Mouse (Mus musculus) monocyte, adult 2 months (primary cell): ENCODE measurements around the gene Nckap5l.
"Not testable (repeated sequence)": the region's sequence is repeated elsewhere in the genome, so short reads cannot be mapped to it uniquely, and the experiment has no call there.

Experiments
- DNase-seq, 2 experiments: peaks; one replicate each; pipeline ENCODE4 v3.0.0; 2022; ENCODE audit warnings: low spot score in 2 of 2, low read depth in 1 of 2

The Nckap5l gene

DNA sequence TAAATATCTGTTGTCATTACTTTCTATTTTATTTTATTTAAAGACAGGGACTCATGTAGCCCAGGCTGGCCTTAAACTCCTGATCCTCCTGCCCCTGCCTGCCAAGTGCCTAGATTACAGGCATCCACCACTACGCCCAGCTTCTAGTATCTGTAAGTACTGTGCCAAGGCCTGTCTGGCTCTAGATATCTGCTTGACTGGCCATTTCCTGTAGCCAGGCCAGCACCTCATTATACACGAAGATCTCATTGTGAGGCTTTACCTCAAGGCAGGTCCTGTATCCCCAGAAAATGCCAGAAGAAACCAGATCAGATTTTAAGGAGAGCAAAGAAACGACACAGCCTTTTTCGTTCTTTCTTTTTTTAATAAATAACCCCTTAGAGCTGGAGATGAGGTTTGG is 12.2 kb upstream of the Nckap5l start:
- no peak for DNase-seq

DNA sequence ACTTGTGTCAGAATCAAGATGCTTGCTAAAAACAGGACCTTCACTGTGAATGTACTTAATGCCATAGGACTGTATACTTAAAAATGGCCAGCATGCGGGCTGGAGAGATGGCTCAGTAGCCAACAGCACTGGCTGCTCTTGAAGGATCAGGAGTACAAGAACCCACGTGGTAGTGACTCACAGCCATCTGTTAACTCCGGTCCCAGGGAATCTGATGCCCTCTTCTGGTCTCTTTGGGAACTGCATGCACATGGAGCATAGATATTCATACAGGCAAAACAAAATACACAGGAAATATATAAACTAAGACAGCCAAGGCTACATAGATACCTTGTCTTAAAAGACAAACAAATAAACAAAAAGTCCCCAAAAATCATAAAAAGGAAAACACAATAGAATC is 11.5 kb upstream of the Nckap5l start:
- peak in 1 of 2 experiments; percentile 71 for DNase-seq

DNA sequence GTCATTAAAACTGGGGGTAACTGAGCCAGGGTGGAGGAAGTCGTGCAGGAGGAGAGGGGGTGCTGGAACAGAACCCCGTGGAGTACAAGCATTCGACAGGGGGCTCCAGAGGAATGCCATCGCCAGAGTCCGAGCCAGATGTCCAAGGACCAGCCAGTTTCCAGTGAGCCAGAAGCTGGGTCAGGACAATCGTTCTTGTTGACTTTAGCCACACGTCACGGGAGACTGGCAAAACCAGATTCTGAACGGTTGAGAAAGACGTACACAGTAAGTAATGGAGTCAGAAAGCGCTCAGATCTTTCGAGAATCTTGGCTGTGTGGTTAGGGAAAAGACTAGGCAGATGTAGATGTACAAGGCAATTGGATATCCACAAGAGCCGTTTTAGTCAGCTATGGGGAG is 5.6 kb upstream of the Nckap5l start:
- DNase-seq, result no peak

DNA sequence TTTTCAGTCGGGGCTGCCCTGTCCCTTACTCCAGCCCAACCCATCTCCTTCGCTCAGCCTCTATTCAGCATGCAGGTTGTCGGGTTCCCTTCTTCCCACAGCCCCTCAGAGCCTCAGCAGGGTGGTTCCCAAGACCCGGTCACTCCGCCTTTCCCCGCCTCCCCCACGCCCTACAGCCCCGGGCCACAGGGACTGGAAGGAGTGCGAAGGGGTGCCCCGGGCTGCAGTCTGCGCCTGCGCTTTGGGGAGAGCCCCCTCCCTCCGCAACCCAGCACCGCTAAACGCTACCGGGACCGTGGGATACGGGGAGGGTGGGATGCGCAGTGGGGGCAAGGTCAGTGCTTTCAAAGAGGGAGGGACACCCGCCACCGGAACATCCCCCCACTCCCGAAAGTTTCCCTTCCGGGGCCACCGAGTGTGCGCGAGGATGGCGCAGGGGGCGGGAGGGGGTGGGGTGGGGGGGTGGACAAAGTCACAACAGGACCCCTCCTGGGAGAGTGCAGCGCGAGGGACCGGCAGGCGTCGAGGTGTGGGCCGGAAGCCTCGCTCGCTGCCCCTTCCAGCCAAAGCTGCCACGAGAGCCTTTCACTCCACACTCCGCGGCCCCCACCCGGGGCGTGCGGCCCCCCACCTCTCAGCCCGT is 464 bp downstream of the Nckap5l start:
- DNase-seq, result peak in 1 of 2 experiments; percentile 6

DNA sequence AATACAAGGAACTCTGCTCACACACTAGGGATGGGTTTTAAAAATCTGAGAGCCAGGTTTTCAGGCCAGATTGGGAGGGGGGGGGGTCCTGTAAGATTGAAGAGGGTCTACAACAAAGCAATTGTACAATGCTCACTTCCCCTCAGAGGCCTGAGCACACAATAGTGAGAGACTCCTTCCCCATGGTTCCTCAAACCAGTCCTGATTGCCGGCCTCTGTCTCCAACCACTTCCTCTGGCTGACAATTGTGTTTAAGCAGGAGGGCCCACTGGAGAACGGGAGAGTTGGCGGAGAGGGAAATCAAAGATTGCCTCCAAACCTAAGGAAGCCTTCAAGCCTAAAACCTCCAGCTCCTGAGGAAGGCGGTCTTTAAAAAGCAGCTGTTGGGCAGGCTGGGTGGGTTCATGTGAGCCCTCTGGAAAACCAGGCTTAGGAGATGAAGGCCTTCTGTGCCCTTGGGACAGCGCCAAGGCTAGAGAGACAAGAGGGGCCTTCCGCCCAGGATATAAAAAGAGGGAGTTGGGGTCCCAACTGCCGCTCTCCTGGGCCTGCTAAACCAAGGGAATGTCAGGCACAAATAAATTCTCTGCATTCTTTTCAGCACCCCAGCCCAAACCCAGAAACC is 1.1 kb downstream of the Nckap5l start:
- DNase-seq, result peak in 1 of 2 experiments; percentile 11

DNA sequence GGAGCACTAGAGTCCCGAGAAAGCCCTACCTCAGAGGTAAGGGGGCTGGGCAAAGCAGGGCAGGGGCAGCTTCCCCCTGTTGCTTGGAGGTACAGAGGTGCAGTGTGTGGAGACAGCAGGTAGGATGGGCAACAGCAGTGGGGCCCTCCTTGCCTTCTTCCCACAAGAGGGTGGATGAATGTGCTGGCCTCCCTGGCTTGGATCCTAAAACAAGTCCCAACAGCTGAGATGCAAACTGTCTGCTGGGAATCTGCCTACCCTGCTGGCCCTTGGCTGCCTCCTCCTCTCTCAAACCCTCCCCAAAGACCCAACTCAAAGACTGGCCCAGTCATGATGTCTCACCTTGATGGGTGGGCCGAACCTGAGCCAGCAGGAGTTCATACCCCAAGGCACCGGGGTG is 2.1 kb downstream of the Nckap5l start:
- DNase-seq, result no peak

DNA sequence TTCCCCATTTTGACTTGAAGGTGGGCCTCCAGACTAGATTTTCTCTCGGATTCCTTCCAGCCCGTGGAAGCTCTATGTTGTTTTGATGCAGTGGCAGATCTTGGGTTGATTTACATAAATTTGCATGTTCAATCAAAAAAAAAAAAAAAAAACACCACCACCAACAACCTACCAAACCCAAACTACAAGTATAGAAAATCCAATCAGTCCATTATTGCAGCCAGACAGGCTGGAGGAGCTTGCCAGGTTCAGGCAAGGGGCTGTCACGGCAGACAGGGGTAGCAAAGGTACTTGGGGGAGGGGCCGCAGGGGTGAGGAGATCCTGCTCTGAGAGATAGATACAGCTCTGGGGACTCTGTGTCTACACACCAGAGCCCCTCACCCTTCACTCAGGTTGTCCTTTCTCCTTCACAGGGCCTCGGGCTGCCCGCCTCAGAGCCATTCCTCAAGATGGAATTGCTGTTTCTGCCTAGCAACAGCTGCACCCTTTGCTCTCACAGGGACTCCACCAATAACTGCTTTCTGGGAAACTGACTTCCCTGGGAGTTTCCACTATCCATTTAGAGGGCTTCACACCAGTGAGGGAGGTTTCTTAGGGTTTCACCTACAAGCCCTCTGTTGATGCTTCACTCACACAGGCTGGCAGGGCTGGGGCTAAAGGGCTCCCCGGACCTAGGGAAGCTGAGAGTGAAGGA is 2.8 kb downstream of the Nckap5l start:
- no peak for DNase-seq

DNA sequence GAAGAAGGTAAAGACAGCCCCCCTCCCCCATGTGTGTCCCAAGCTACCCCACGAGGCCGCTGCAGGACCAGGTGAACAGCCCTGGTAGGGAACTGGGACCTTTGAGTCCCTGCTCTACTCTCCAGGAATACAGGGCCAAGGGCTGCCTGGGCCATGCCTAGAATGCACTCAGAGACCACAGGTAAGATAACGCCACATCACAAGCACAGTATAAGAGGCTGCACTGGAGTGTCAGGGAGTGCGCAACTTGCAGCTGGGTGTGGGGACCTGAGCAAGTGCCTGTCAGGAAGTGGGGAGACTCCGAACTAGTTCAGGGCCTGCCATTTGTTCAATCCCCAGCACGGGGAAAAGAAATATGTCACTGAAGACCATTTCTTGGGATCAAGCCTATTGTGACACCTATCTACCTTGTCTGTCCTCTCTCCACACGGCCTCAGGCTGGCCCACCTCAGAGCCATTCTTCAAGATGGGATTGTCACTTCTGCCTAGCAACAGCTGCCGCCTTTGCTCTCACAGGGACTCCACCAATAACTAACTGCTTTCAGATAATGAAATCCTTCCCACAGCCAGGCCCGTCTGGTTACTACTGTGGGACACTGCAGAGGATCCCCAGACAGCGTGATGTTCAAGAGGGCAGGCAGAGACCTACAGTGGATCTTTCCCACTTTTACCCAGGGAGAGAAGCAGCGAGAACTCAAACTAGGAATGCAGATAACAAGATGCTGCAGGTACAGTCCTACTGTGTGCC is 4.2 kb downstream of the Nckap5l start:
- no peak for DNase-seq

DNA sequence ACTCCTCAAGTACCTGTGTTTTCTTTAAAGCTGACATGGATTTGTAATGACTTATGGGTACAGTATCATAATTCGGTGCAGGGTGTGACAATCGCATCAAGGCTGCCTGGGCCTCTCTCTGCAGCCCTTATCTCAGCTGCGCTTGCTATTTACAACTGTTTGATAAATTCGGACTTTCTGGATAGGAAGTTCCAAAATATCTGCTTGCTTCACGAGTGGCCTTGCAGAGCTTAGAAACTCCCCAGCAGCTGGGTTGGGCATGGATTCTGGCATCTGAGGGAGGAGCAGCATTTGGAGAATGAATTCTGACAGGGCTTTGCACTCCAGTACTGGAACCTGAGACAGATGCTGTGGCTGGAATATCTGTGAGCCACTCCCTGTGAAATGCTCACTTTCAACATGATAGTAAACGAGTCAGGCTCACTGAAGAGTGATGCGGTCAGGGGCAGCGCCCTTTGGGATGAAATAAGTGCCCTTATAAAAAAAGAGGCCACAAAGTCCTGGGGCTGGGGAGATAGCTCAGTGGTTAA is 7.7 kb downstream of the Nckap5l start:
- no peak for DNase-seq

DNA sequence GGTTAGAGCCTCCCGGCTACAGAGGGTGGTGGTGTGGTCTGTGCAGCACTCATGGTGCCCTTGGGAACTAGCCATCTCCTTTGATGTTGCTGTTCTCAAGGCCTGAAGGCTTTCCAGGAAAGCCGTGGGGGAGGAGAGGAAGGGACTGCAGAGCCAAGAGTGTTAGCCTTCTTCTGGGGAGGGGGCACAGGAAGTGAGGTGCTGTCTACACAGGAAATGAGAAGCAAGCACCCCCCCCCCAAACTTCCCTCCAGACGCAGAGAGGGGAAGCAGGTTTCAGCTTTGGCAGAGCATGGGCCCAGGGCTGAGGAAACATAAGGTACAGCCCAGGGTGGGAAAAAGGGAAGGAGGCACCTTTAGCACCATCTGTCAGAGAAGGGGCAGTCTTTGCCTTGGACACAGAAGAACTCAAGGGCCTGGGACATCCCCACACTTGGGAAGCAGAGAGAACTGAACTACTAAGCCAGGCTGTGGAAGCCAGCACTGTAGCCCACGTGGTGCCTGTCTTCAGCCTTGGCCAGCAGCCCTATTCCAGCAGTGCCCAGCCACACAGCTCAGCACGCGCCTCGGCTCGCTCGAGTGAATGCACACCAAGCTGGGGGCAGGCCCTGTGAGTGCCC is 8.3 kb downstream of the Nckap5l start:
- no peak for DNase-seq

DNA sequence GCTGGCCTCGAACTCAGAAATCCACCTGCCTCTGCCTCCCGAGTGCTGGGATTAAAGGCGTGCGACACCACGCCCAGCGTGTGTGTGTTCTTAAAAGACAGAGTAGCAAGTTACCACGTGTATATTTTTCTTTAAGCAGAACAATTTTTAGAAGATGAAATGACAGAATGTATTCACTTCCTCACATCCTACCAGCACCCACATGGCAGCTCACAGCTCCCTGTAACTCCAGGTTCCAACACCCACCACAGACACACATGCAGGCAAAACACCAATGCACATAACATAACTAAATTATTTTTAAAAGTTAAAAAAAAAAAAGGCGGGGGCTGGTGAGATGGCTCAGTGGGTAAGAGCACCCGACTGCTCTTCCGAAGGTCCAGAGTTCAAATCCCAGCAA is 11.4 kb downstream of the Nckap5l start:
- DNase-seq, result not testable (repeated sequence)

DNA sequence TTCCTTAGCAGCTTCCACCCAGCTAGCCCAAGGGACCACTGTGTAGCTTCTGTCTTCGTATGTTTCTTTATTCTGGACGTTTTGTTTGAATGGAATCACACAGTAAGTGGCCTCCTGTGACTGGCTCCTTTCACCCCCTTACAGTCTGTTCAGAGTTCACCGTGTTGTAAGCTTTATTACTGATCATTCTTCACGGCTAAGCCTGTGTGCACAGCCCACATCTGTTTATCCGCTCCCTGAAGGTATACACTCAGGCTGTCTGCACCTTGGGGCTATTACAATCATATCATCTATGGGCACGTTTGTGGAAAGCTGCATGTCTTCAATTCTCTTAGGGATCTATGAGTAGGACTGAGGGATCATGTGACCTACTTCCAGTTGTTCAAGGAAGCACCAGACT is 12.0 kb downstream of the Nckap5l start:
- DNase-seq, result no peak

DNA sequence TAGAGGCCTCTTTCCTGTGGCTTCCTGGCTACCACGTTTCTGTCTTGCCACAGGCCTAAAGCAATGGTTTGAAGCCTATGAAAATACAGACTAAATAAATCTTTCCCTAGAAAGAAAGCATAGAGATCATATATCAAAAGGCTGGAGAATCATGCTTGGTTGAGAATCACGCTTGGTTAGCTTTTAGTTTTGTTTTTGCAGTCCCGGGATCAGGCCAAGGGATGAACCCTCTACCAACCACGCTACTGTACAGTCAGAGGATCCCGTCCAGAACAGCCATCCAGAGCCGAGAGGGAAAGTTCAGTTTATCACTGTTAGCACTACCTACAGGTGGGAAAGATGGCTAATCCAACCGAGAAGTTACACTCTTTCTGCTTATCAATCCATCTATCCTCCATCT is 15.2 kb downstream of the Nckap5l start:
- no peak for DNase-seq

DNA sequence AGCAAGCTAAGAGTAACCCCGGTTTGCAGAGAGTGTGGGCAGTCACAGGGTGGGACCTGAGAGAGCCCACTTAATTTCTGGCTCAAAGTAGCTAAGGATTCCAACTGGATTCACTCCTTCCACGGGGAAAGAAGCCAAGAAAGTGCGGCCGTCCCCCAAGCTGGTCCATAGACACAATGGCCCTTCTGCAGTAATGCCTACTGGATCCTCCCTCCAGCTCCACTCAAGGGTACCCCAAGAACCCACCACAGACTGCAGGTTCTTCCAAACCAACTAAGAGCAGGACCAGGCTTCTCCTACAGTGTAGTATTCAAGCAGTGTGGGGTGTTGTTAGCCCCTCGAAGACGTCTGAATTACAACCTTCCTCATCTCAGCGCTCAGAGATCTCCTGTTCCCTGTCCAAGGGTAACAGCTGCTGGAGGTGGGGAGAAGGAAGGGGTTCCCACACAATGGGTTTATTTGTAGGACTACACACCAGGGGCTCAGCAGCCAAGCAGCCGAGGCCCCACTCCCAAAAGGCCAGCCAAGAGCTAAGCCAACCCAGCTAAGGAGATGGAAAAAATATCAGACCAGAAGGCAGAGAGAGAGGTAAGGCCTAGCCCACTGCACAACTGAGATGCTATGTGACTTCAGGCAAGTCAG is 16.6 kb downstream of the Nckap5l start:
- no peak for DNase-seq

DNA sequence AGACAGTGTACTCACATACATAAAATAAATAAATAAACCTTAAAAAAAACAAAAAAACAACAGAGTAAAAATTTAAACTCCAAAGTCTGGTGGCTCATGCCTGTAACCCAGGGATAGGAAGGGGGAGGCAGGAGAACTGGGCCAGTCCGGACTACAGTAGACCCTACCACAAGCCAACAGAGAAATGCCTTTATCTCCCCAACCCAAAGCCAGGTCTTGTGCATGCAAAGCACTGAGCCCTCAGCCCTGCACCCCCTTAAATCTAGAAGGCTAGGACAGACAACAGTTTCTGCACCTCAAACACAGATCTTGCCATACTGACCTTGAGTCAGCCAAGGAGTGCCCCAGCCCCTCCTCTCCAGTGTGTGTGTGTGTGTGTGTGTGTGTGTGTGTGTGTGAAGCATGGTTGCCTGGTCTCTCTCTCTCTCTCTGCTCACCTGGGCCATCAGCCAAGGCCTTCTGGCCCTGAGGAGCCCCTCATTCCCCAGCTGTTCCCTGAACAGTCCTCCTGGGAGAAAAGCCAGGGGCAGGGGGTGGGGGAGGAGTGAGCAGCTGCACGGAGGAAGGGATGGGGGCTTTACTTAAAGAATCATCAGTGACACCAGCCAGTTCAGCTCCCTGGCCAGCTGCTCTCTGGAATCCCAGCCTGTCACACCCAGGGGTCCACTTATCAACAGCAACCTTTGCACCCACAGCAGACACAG is 17.3 kb downstream of the Nckap5l start:
- no peak for DNase-seq

DNA sequence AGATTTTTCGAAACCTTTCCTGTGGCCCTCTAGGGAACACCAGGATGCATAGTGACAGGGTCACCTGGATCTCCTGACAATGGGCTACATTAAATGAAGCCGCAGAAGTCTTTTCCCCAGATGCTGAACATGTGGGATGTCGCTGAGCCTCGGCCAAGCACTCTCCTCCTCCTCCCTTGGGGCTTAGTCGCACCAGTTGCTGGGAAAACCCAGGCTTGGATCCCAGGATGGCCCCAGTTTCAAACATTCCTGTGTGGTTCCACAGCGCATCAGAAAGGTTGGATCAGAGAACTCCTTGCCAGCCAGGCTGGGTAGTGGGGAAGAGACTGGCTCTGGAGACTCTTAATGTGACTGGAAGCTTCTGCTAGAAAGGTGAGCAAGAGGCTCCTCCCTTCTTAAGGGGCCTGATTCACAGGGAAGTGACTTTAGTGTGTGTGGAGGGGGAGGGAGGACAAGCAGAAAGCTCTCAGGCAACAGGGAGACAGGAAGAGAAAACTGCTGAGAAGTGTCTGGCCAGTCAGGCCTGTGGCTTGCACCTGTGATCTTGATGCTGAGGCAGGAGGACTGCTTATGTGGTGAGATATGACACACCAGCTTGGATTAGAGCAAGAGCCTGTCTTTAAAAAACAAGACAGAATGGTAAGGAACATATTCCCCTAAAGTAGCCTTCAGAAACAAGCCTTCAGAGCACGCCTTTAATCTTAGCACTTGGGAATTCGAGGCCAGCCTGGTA is 18.4 kb downstream of the Nckap5l start:
- DNase-seq, result no peak

DNA sequence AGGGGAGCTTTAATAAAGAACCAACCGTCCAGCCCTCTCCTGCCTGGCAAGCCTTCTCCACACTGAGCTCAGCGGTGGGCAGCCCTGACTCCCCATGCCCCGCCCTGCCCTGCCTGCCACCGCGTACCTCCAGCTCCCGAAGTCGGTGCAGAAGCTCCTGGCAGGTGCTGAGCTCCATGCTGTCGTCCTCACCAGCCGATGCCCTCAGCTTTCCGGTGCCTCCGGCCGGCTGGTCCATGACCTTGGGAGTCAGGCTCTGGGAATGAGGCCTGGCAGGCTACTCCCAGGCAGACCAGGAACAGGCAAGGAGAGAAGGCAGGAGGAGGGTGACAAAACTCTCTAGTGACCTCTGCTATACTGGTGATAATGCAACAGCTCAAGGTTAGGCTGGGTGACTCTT is 23.6 kb downstream of the Nckap5l start:
- DNase-seq, result no peak

DNA sequence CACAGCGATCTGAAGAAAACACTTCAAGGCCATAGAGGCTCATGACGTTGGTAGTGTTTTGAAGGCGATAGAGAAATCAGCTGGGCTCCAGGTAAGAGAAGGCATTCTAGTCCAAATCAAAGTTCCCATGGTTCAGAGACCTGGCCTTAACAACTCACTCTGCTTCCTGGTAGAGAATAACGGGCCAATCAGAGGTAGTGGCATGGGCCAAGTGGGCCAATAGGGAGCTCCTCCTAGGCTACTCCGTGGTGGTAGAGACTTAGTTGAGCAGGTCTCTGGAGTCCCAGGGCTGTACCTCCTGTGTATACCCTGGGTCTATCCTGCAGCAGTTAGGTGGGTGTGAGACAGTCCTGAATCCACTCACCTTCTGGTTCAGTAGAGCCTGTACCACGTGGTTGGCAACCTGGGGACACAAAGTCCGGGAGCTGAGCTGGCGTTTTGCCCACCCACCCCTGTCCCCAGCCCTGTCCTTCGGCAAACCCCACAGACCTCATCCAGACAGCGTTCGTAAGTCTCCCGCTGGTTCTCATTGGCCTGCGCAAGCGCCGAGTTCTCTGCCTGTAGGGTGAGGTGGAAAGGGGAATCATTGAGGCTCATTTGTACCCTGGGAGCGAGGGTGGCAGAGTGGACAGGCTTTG is 24.3 kb downstream of the Nckap5l start:
- no peak for DNase-seq

DNA sequence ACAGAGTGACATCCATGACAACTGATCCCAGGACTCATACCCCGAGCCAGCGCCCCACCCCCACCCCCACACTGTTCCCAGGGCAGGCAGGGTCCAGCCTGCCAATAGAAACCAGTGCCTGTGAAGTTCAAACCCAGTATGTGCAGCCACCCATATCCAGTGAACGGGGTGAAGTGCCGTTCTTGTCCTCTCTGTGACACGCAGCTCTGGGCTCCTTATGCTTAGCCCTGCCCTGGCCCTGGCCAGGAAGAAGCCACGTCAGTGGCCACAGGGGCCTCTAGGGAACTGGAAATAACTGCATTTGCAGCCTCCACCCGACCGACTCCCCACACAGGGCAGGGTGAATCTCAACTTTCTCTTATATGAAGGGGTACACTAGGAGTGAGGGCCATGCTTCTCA is 25.6 kb downstream of the Nckap5l start:
- DNase-seq, result no peak
